Mouse (Mus musculus): ENCODE measurements at regions not wholly inside any gene's neighbourhood (a gene's known extent, or its start where the extent isn't known, plus 50 kb on each side); places are given as distances from the start of the nearest gene placed in this dataset.

- DNase-seq (ENCODE audit: low read depth, low spot score) = no peak
Measured at GRCm38 (mm10) chr14:16901534-16902147, 82.7 kb upstream of the Rarb start.

- no peak for DNase-seq (ENCODE audit: low read depth, low spot score)
Measured at GRCm38 (mm10) chr14:16897747-16898544, 79.0 kb upstream of the Rarb start.

- DNase-seq (ENCODE audit: low read depth, low spot score) = no peak
Measured at GRCm38 (mm10) chr14:16896974-16897373, 78.0 kb upstream of the Rarb start.

GRCm38 (mm10) chr14:16881249-16881648 is 62.3 kb upstream of the Rarb start:
- no peak for DNase-seq (ENCODE audit: low read depth, low spot score)

GRCm38 (mm10) chr14:16869221-16869620 is 50.3 kb upstream of the Rarb start:
- DNase-seq (ENCODE audit: low read depth, low spot score) = no peak
